Mouse (Mus musculus) ES-E14 (cell line): ENCODE data around the gene 1600002K03Rik. TPM values are rescaled to one million over a fixed set of nuclear protein-coding genes. Genes with fewer than 3 reads are reported as not detected.
"Not testable (repeated sequence)": the region's sequence is repeated elsewhere in the genome, so short reads cannot be mapped to it uniquely, and the experiment has no call there.

ENCODE experiments used
- DNase-seq: peaks from one replicate; pipeline ENCODE4 v3.0.0-alpha.2; 2013; ENCODE audit warnings: low read depth, low spot score
- H3K27ac ChIP-seq: 2 replicates; pipeline ENCODE4 v1.5.1; 2012; ENCODE audit warnings: low read depth, mild to moderate bottlenecking, low read length, moderate library complexity, mixed read lengths; ENCODE audit not compliant: poor library complexity, insufficient read depth, severe bottlenecking
- H3K36me3 ChIP-seq: 2 replicates; pipeline ENCODE4 v1.6.1; 2012; ENCODE audit warnings: mild to moderate bottlenecking, low read length, moderate library complexity, mixed read lengths; ENCODE audit not compliant: control insufficient read depth, poor library complexity, insufficient read depth, severe bottlenecking
- H3K4me1 ChIP-seq, 2 experiments: fragments of 150-350 bp in 1 of 2; sonication (generic) in 1 of 2; 2 replicates each; pipeline ENCODE4 v1.6.1; 2012; ENCODE audit warnings: low read length in 2 of 2, mild to moderate bottlenecking in 1 of 2, mixed read lengths in 1 of 2; ENCODE audit not compliant: control insufficient read depth in 2 of 2, insufficient read depth in 2 of 2, poor library complexity in 1 of 2
- H3K4me3 ChIP-seq, 2 experiments: fragments of 150-350 bp in 1 of 2; sonication (generic) in 1 of 2; 2 replicates each; pipeline ENCODE4 v1.5.1; 2012; ENCODE audit warnings: low read length in 2 of 2, low read depth in 1 of 2, mild to moderate bottlenecking in 1 of 2, mixed read lengths in 1 of 2; ENCODE audit not compliant: insufficient read depth in 1 of 2, poor library complexity in 1 of 2, severe bottlenecking in 1 of 2
- H3K9ac ChIP-seq: 2 replicates; pipeline ENCODE4 v1.6.1; 2012; ENCODE audit warnings: low read depth, mild to moderate bottlenecking, low read length, mixed read lengths; ENCODE audit not compliant: poor library complexity, insufficient read depth, severe bottlenecking
- H3K9me3 ChIP-seq: fragments of 150-350 bp; sonication (generic); 2 replicates; pipeline ENCODE4 v1.6.1; 2012; ENCODE audit warnings: low read depth, mild to moderate bottlenecking, low read length; ENCODE audit not compliant: control insufficient read depth, insufficient read depth
- CHD2 ChIP-seq: IDR thresholded peaks from 2 replicates; pipeline ENCODE4 v1.6.1; 2014; ENCODE audit warnings: mild to moderate bottlenecking, low read depth, low read length, inconsistent platforms
- HCFC1 ChIP-seq: IDR thresholded peaks from 2 replicates; pipeline ENCODE4 v1.6.1; 2012; ENCODE audit warnings: low read length, inconsistent platforms, borderline replicate concordance; ENCODE audit not compliant: insufficient read depth
- MAFK ChIP-seq: IDR thresholded peaks from 2 replicates; pipeline ENCODE4 v1.6.1; 2014; ENCODE audit warnings: mild to moderate bottlenecking, low read depth, low read length, inconsistent platforms; ENCODE audit not compliant: insufficient read depth
- ZC3H11A ChIP-seq: IDR thresholded peaks from 2 replicates; pipeline ENCODE4 v1.6.1; 2012; ENCODE audit warnings: low read depth, mild to moderate bottlenecking, inconsistent platforms, low read length, borderline replicate concordance
- ZNF384 ChIP-seq: IDR thresholded peaks from 2 replicates; pipeline ENCODE4 v1.6.1; 2012; ENCODE audit warnings: low read depth, low read length, inconsistent platforms
- in situ Hi-C, 2 experiments: fragments of 600-800 bp; cut with MboI; formaldehyde crosslinking; loops; one replicate each; pipeline ENCODE4 v1.15.1; 2025; ENCODE audit warnings: low sequenced_read_pairs in 2 of 2, inconsistent platforms in 1 of 2; ENCODE audit not compliant: unreplicated experiment in 2 of 2
- total RNA-seq: library from RNA; depleted of rRNA; stranded (reverse); fragments of 300-350 nt; gene quantifications from 2 replicates; pipeline ENCODE4 v1.2.3, GENCODE M21; 2012

The 1600002K03Rik gene
- total RNA-seq, 1 experiment: 25.4 TPM

GRCm38 (mm10) chr10:80207201-80207600 is 34.5 kb downstream of the 1600002K03Rik start:
- in situ Hi-C loops: no loop called here
- Histone ChIP-seq H3K9ac (no peak overlapping the region), H3K4me1 (peaks cover 2 to 20% of the 10 kb centered on the region in 2 experiments; a peak in 2 of 4 replicates), H3K4me3 (no peak overlapping the region), H3K9me3 (no peaks in the 10 kb centered on the region), H3K36me3 (no peaks in the 10 kb centered on the region), H3K27ac (no peak overlapping the region)
- no peak for DNase-seq
- TF ChIP-seq ZNF384: no peak
- no peak for TF ChIP-seq CHD2
- no peak for TF ChIP-seq HCFC1
- no peak for TF ChIP-seq MAFK
- TF ChIP-seq ZC3H11A: no peak

- H3K36me3 ChIP-seq: no peaks in the 10 kb centered on the region
Observed at GRCm38 (mm10) chr10:80207676-80208075, 34.9 kb downstream of the 1600002K03Rik start.

GRCm38 (mm10) chr10:80208248-80208647 is 35.5 kb downstream of the 1600002K03Rik start:
- H3K27ac ChIP-seq: no peak overlapping the region
- H3K9me3 ChIP-seq: no peaks in the 10 kb centered on the region
- TF ChIP-seq ZNF384 (no peak), HCFC1 (no peak)
- no peak overlapping the region for H3K4me3 ChIP-seq
- in situ Hi-C loops: no loop called here
- no peak for DNase-seq
- H3K4me1 ChIP-seq: peaks cover 2 to 20% of the 10 kb centered on the region in 2 experiments; a peak in 2 of 4 replicates
- no peaks in the 10 kb centered on the region for H3K36me3 ChIP-seq
- H3K9ac ChIP-seq: no peak overlapping the region

More at GRCm38 (mm10) chr10:80207676-80208075, 34.9 kb downstream of the 1600002K03Rik start:
- DNase-seq: no peak
- Histone ChIP-seq H3K27ac (no peak overlapping the region), H3K4me3 (no peak overlapping the region), H3K9me3 (no peaks in the 10 kb centered on the region), H3K4me1 (peaks cover 2 to 20% of the 10 kb centered on the region in 2 experiments; a peak in 2 of 4 replicates), H3K9ac (no peak overlapping the region)
- in situ Hi-C loops: no loop called here
- no peak for TF ChIP-seq CHD2
- no peak for TF ChIP-seq HCFC1
- TF ChIP-seq MAFK: no peak
- TF ChIP-seq ZC3H11A: no peak

- DNase-seq: no peak
- in situ Hi-C loops: no loop called here
- TF ChIP-seq HCFC1 (no peak), ZNF384 (no peak), CHD2 (no peak), MAFK (no peak), ZC3H11A (no peak)
- H3K4me1 ChIP-seq: peaks cover under 1 to 17% of the 10 kb centered on the region in 2 experiments; a peak in 2 of 4 replicates
- H3K27ac ChIP-seq: no peak overlapping the region
- H3K36me3 ChIP-seq: no peaks in the 10 kb centered on the region
- H3K4me3 ChIP-seq: peak overlapping the region in 1 of 2 experiments; percentile 42; a peak in 2 of 4 replicates
- peak overlapping the region; percentile 41 for H3K9ac ChIP-seq
- no peaks in the 10 kb centered on the region for H3K9me3 ChIP-seq
Observed at GRCm38 (mm10) chr10:80208841-80209371, 36.2 kb downstream of the 1600002K03Rik start.

- in situ Hi-C loops, H3K36me3 ChIP-seq, H3K9me3 ChIP-seq, H3K9ac ChIP-seq, DNase-seq, H3K4me3 ChIP-seq, H3K27ac ChIP-seq: not testable (repeated sequence)
- peaks cover 2 to 15% of the 10 kb centered on the region in 2 experiments; a peak in 3 of 4 replicates for H3K4me1 ChIP-seq
- TF ChIP-seq ZNF384: peak; percentile 92
Observed at GRCm38 (mm10) chr10:80211547-80212103, 38.9 kb downstream of the 1600002K03Rik start.
